Mouse (Mus musculus) kidney, adult 2 months (tissue): ENCODE data around the gene Fam241a.

Source experiments
- CTCF ChIP-seq: fragments of 200-500 bp; conservative IDR thresholded peaks from 2 replicates; pipeline ENCODE4 v1.5.1; 2011; ENCODE audit warnings: low read depth, mild to moderate bottlenecking, control low read depth, low read length, moderate library complexity, mixed read lengths; ENCODE audit not compliant: insufficient read depth, insufficient read length
- POLR2A ChIP-seq: fragments of 200-500 bp; IDR thresholded peaks from one replicate; pipeline ENCODE4 v1.6.1; 2011; ENCODE audit warnings: low read depth, low read length, control low read depth

DNA sequence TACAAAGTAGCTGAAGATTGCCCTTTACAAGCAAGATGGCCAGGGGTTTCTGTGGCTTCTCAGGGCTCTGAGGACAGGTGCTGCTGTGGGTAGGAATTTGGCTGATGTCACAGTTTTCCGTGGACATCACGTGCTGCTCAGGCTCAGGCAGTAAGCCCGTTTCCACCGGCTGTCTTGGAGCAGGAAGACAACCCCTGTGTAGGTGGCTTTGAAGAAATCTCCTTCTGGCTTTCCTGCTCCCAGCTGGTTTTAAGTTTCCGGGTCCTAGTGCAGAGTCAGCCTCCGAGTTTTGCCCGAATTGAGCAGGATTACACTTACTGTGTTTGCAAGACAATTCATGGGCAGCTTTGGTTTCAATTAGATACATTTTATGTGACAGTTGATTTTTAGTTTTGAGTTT is 13.8 kb upstream of the Fam241a start:
- TF ChIP-seq CTCF, result no peak
- no peak for TF ChIP-seq POLR2A
